Mouse (Mus musculus): ENCODE results near the gene Fkbp15.

GRCm38 (mm10) chr4:62289226-62289625, 71.1 kb downstream of the Fkbp15 start:
- TF ChIP-seq CTCF (IDR thresholded peaks at IDR 0.05; ENCODE audit: extremely low read depth, insufficient read depth, low read length) (no peak), POLR2A (IDR thresholded peaks at IDR 0.05; ENCODE audit: extremely low read depth, insufficient read depth, low read length) (no peak)

Measured in cortical plate, adult 2 months (tissue).